Mouse (Mus musculus): Measurements from ENCODE around the gene Ap1g2. TPM values are rescaled to one million over a fixed set of nuclear protein-coding genes. Genes with fewer than 3 reads are reported as not detected.

Gene Ap1g2
- polyA plus RNA-seq (2016; fragmentation: Nextera tagmentation; extraction: Ambion mirVana) = 15.6 and 18.9 TPM in 2 replicates

- H3K27me3 ChIP-seq (ENCODE audit: insufficient read depth, poor library complexity, severe bottlenecking) = peaks cover 64% of the 10 kb centered on the region
- peak within 1 kb of the TSS; percentile 69 for H3K4me3 ChIP-seq
- H3K36me3 ChIP-seq = peaks cover 13% of the 10 kb centered on the region; the same call in 1 of the 2 replicates
- peaks cover 32% of the 10 kb centered on the region for H3K4me1 ChIP-seq
- WGBS = under 1% methylated on average over 39 of the region's 39 CpGs
- DNase-seq (ENCODE audit: low spot score) = peak; percentile 94
- H3K9me3 ChIP-seq = no peaks in the 10 kb centered on the region
- H3K27ac ChIP-seq = peak within 1 kb of the TSS; percentile 86
Observed at GRCm38 (mm10) chr14:55105836-55106809, at the start of gene Ap1g2. Gene Ap1g2 (minus strand): TSS chr14:55106593.

GRCm38 (mm10) chr14:55152951-55153481 lies 46.6 kb upstream of the Ap1g2 start:
- H3K9me3 ChIP-seq = no peaks in the 10 kb centered on the region
- no peak overlapping the region for H3K27ac ChIP-seq
- H3K4me3 ChIP-seq = no peak overlapping the region
- no peak for DNase-seq (ENCODE audit: low spot score)
- 0 out of 2 replicates have a peak, but pooled peaks cover 4% of the 10 kb centered on the region for H3K27me3 ChIP-seq (ENCODE audit: insufficient read depth, poor library complexity, severe bottlenecking)
- H3K4me1 ChIP-seq = peaks cover 16% of the 10 kb centered on the region; the same call in 1 of the 2 replicates
- H3K36me3 ChIP-seq = no peaks in the 10 kb centered on the region
- WGBS = 90% methylated on average over 16 of the region's 16 CpGs

GRCm38 (mm10) chr14:55152174-55152573 lies 45.8 kb upstream of the Ap1g2 start:
- Histone ChIP-seq H3K4me1 (peaks cover 21% of the 10 kb centered on the region), H3K4me3 (no peak overlapping the region), H3K27ac (no peak overlapping the region), H3K27me3 (ENCODE audit: insufficient read depth, poor library complexity, severe bottlenecking) (0 out of 2 replicates have a peak, but pooled peaks cover 9% of the 10 kb centered on the region), H3K36me3 (no peaks in the 10 kb centered on the region), H3K9me3 (no peaks in the 10 kb centered on the region)
- WGBS = 79% methylated on average over 4 of the region's 4 CpGs
- no peak for DNase-seq (ENCODE audit: low spot score)

DNA sequence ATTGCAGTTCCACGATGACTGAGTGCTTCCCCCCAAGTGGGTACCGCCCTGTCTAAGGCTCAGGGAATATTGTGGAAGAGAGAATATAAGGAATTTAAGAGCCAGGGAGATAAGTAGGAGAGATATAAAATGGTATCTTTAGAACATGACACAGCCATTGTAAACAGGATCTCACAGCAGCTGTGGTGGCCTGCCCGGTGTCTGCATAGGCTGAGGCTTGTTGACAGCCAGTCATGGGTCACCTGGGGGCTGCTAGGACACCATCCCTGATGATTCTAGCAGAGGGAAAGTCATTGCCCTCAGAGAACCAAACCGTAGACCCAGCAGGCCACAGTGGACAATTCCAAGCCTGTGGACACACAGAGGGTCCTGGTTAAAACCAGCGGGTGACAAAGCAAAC lies 44.6 kb upstream of the Ap1g2 start:
- H3K9me3 ChIP-seq = no peaks in the 10 kb centered on the region
- H3K27ac ChIP-seq = no peak overlapping the region
- no peak overlapping the region for H3K4me3 ChIP-seq
- peaks cover 29% of the 10 kb centered on the region for H3K4me1 ChIP-seq
- DNase-seq (ENCODE audit: low spot score) = no peak
- WGBS = 55% methylated on average over 5 of the region's 5 CpGs
- 0 out of 2 replicates have a peak, but pooled peaks cover 9% of the 10 kb centered on the region for H3K27me3 ChIP-seq (ENCODE audit: insufficient read depth, poor library complexity, severe bottlenecking)
- no peaks in the 10 kb centered on the region for H3K36me3 ChIP-seq

- no peak for DNase-seq (ENCODE audit: low spot score)
- H3K4me3 ChIP-seq = no peak overlapping the region
Observed at GRCm38 (mm10) chr14:55149041-55149440, 42.6 kb upstream of the Ap1g2 start.

GRCm38 (mm10) chr14:55148363-55148915 lies 42.0 kb upstream of the Ap1g2 start:
- Histone ChIP-seq H3K27ac (no peak overlapping the region), H3K4me3 (no peak overlapping the region), H3K4me1 (peaks cover 33% of the 10 kb centered on the region), H3K9me3 (no peaks in the 10 kb centered on the region), H3K36me3 (no peaks in the 10 kb centered on the region), H3K27me3 (ENCODE audit: insufficient read depth, poor library complexity, severe bottlenecking) (0 out of 2 replicates have a peak, but pooled peaks cover 9% of the 10 kb centered on the region)
- 29% methylated on average over 5 of the region's 5 CpGs for WGBS
- DNase-seq (ENCODE audit: low spot score) = peak; percentile 82

More at GRCm38 (mm10) chr14:55149041-55149440, 42.6 kb upstream of the Ap1g2 start:
- Histone ChIP-seq H3K4me1 (peaks cover 33% of the 10 kb centered on the region), H3K36me3 (no peaks in the 10 kb centered on the region), H3K9me3 (no peaks in the 10 kb centered on the region), H3K27ac (no peak overlapping the region; the same call in 1 of the 2 replicates), H3K27me3 (ENCODE audit: insufficient read depth, poor library complexity, severe bottlenecking) (0 out of 2 replicates have a peak, but pooled peaks cover 9% of the 10 kb centered on the region)
- WGBS = 71% methylated on average over 5 of the region's 5 CpGs

DNA sequence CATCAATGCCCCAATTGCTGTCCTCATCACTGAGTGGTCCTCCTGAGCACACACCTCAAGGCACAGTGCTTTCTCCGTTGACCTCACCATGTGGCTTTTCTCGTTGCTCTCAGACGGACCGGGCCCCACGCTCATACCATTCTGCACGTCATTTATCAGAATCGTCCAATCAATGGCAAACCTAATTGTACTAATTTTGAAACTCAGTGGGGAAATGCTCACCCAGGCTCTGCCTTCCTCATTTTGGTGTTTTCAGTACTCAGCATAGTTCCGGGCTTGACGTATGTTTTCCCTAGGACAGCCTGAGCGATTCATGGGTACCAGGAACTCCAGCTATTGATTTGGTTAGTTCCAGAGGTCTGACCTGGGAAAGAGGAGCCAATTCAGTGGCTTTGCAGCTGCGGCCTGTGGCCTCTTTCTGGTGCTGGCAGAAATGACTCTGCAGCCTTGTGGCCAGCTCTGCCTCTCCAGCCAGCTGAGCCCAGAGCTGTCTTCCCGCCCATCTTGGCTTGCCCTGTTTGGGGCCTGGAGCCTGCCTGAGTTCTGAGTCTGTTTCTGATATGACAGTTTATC lies 40.5 kb upstream of the Ap1g2 start:
- 0 out of 2 replicates have a peak, but pooled peaks cover 9% of the 10 kb centered on the region for H3K27me3 ChIP-seq (ENCODE audit: insufficient read depth, poor library complexity, severe bottlenecking)
- WGBS = 82% methylated on average over 12 of the region's 12 CpGs
- peaks cover 36% of the 10 kb centered on the region for H3K4me1 ChIP-seq
- H3K4me3 ChIP-seq = 0 out of 2 replicates have a peak overlapping the region, but pooled peaks have one; percentile 8
- H3K27ac ChIP-seq = no peak overlapping the region
- DNase-seq (ENCODE audit: low spot score) = no peak
- H3K9me3 ChIP-seq = no peaks in the 10 kb centered on the region
- no peaks in the 10 kb centered on the region for H3K36me3 ChIP-seq

DNA sequence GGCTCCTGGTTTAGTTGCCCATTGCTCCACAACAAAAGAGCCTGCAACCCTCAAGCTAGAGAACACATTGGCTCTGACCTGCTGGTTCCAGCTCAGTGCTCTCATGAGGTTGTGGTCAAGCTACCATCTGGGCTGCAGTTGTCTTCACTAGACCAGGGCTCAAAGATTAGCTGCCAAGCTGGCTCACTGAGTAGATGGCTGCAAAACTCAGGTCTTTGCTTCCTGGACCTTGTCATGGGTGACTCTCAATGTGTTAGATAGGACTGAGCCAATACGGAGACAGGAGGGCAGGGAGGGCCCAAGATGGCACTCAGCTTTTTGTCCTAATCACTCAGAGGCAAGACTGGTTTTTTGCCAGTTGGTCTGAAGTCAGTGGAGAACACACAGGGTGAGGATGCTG lies 39.9 kb upstream of the Ap1g2 start:
- H3K4me1 ChIP-seq = peaks cover 36% of the 10 kb centered on the region
- H3K27ac ChIP-seq = no peak overlapping the region
- WGBS = 86% methylated on average over 1 of the region's 1 CpGs
- H3K9me3 ChIP-seq = no peaks in the 10 kb centered on the region
- no peak for DNase-seq (ENCODE audit: low spot score)
- H3K4me3 ChIP-seq = no peak overlapping the region
- no peaks in the 10 kb centered on the region for H3K36me3 ChIP-seq
- 0 out of 2 replicates have a peak, but pooled peaks cover 9% of the 10 kb centered on the region for H3K27me3 ChIP-seq (ENCODE audit: insufficient read depth, poor library complexity, severe bottlenecking)

DNA sequence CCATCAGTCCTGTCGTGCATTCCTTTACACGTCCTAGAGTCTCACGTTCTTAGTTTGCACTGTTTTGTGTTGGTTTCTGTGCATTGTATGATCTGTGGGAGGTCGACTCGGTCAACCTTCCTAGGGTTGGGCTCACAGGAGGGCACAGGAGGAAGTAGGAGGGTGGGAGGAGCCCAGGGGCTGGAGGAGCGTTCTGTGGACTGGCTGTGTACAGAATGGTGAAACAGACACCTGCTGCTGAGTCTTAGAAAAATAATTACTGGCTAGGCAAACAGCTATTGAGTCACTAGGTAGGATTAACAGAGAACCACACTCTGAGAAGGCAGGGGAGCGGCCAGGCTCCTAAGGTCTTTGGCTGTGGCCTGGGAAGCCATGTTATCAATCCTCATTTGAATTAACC lies 32.9 kb upstream of the Ap1g2 start:
- 66% methylated on average over 7 of the region's 7 CpGs for WGBS
- H3K9me3 ChIP-seq = no peaks in the 10 kb centered on the region
- H3K4me1 ChIP-seq = peaks cover 11% of the 10 kb centered on the region; the same call in 1 of the 2 replicates
- no peak overlapping the region for H3K27ac ChIP-seq
- H3K4me3 ChIP-seq = no peak overlapping the region
- H3K36me3 ChIP-seq = no peaks in the 10 kb centered on the region
- no peaks in the 10 kb centered on the region; the same call in 1 of the 2 replicates for H3K27me3 ChIP-seq (ENCODE audit: insufficient read depth, poor library complexity, severe bottlenecking)
- no peak for DNase-seq (ENCODE audit: low spot score)

DNA sequence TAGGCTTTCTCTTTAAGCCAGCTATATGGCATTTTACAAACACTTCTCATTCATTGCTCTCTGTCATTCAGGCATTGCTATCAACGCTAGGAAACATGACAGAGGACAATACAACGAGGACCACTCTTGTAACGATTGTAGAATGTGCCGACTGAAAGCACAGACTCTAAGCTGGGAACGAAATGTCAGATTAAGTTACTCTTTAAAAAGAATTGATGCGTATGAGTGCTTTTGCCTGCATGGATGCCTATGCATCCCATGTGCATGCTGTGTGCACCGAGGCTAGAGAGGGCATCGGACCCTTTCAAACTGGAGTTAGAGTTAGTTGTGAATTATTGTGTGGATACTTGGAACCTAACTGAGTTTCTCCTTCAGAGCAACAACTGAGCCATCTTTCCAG lies 29.3 kb upstream of the Ap1g2 start:
- Histone ChIP-seq H3K27ac (no peak overlapping the region), H3K4me1 (peaks cover 6% of the 10 kb centered on the region; the same call in 1 of the 2 replicates), H3K36me3 (no peaks in the 10 kb centered on the region), H3K27me3 (ENCODE audit: insufficient read depth, poor library complexity, severe bottlenecking) (no peaks in the 10 kb centered on the region; the same call in 1 of the 2 replicates), H3K4me3 (no peak overlapping the region), H3K9me3 (no peaks in the 10 kb centered on the region)
- no peak for DNase-seq (ENCODE audit: low spot score)
- 69% methylated on average over 8 of the region's 8 CpGs for WGBS

- Histone ChIP-seq H3K4me1 (0 out of 2 replicates have a peak, but pooled peaks cover 9% of the 10 kb centered on the region), H3K27ac (no peak overlapping the region), H3K36me3 (no peaks in the 10 kb centered on the region), H3K9me3 (no peaks in the 10 kb centered on the region), H3K4me3 (no peak overlapping the region), H3K27me3 (ENCODE audit: insufficient read depth, poor library complexity, severe bottlenecking) (0 out of 2 replicates have a peak, but pooled peaks cover 11% of the 10 kb centered on the region)
- no peak for DNase-seq (ENCODE audit: low spot score)
- 84% methylated on average over 7 of the region's 7 CpGs for WGBS
Observed at GRCm38 (mm10) chr14:55126521-55126920, 20.1 kb upstream of the Ap1g2 start.

- H3K36me3 ChIP-seq = no peaks in the 10 kb centered on the region
- no peaks in the 10 kb centered on the region for H3K9me3 ChIP-seq
- no peak overlapping the region for H3K27ac ChIP-seq
- 62% methylated on average over 5 of the region's 5 CpGs for WGBS
- H3K27me3 ChIP-seq (ENCODE audit: insufficient read depth, poor library complexity, severe bottlenecking) = 0 out of 2 replicates have a peak, but pooled peaks cover 11% of the 10 kb centered on the region
- no peak for DNase-seq (ENCODE audit: low spot score)
- H3K4me1 ChIP-seq = 0 out of 2 replicates have a peak, but pooled peaks cover 9% of the 10 kb centered on the region
- H3K4me3 ChIP-seq = no peak overlapping the region
Observed at GRCm38 (mm10) chr14:55125711-55126110, 19.3 kb upstream of the Ap1g2 start.
